In the genomic region with DNA sequence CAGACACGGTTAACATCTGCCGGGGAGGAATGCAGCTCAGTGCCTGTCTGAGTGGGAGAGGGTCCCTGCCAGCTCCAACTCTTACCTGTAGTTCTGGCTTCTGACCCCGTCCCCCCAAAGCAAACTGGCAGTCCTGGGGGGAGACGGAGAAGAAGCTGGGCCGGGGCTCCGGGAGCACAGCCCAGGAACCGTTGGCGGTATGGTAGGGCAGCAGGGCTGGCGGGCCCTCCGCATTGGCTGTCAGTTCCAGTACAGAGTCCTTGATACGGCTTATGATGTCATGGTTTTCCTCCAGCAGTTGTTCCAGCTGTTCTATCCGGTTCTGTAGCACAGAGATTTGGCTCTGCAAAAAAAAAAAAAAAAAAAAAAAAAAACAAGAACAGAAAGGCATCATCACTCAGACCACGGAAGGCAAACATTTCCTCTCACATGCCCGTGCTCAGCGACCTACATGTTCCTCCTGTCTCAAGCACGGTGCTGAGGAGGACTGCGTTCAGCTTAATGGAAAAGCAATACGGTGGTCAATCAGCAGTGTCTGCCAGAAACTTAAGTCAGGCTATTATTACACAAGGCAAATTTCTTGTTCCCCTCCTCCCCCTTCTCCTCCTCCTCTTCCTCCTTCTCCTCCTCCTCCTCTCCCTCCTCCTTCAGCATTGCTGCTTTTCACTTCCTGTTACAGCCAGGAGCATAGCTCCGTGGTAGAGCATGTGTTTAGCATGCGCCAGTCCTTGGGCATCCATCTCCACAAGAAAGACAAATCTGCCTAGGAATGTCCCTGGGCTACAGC, we compare ENCODE assay signal across 9 mouse cellular contexts. TPM values are rescaled to one million over a fixed set of nuclear protein-coding genes. Genes with fewer than 3 reads are reported as not detected.
A peak's percentile ranks its signal among the peaks of the same experiment; 100 is the strongest.
DNase-seq lines count a peak whose midpoint lies in the region; ATAC-seq and TF ChIP-seq lines count a peak whose summit lies in the region.
"Had no signal": no experiment of that assay in that cellular context is flagged by ENCODE, and none has a peak within 500 bp of the region (broad histone marks: within the 10 kb centered on the region; RNA-seq: fewer than 3 reads in every experiment).

No protein-coding gene starts in this region.

- H3K27ac ChIP-seq in MEL (ENCODE audit: control insufficient read depth, low read depth, low read length) = no peak overlapping the region
- no peak overlapping the region for H3K27ac ChIP-seq in midbrain, embryonic 12.5 days (replicated peaks)

- H3K9ac ChIP-seq in MEL (ENCODE audit: control insufficient read depth, low read depth, low read length, poor library complexity, severe bottlenecking) = no peak overlapping the region
- H3K9ac ChIP-seq in midbrain, embryonic 12.5 days (replicated peaks) = no peak overlapping the region

- TF ChIP-seq RAD21 in MEL (IDR thresholded peaks at IDR 0.05; ENCODE audit: low read depth, low read length) = no peak

- peaks cover 0 to 32% of the 10 kb centered on the region in 2 experiments; a peak in 2 of 4 replicates for H3K4me1 ChIP-seq in MEL (ENCODE audit: control insufficient read depth in 1 of 2, insufficient read depth in 2 of 2, low read length in 2 of 2)
- H3K4me1 ChIP-seq in midbrain, embryonic 12.5 days = peaks cover 12% of the 10 kb centered on the region

- no peak for TF ChIP-seq POLR2A in MEL (IDR thresholded peaks at IDR 0.05; ENCODE audit: control insufficient read depth in 1 of 2, insufficient read depth in 1 of 2, low read depth in 1 of 2, low read length in 2 of 2, poor library complexity in 1 of 2)

- TF ChIP-seq EP300 in MEL (IDR thresholded peaks at IDR 0.05; ENCODE audit: low read depth in 1 of 2, low read length in 2 of 2) = no peak

- no peak for ATAC-seq in midbrain, embryonic 12.5 days (ENCODE audit: low FRiP score, low read depth)
- ATAC-seq: Patski had no signal

- peak; percentile 41 to 58 for DNase-seq in heart, adult 18-20 months
- DNase-seq in heart, postnatal 36 days = no peak
- DNase-seq in MEL (ENCODE audit: low read depth, low spot score) = peak; percentile 36
- DNase-seq in heart, postnatal 14 days = peak; percentile 37 to 48
- no peak for DNase-seq in urinary bladder, postnatal 25 days (ENCODE audit: low spot score)
- no peak for DNase-seq in cerebellum, adult 11 months
- no peak for DNase-seq in spleen, adult 12 weeks (ENCODE audit: low spot score)

- no peak overlapping the region for H3K4me3 ChIP-seq in MEL (ENCODE audit: control insufficient read depth in 1 of 2, insufficient read depth in 1 of 2, low read depth in 2 of 2, low read length in 2 of 2)
- no peak overlapping the region for H3K4me3 ChIP-seq in midbrain, embryonic 12.5 days

- H3K4me2 ChIP-seq in midbrain, embryonic 12.5 days (replicated peaks) = 0 out of 2 replicates have a peak overlapping the region, but pooled peaks have one; percentile 2

- no peak for TF ChIP-seq CTCF in MEL (IDR thresholded peaks at IDR 0.05 in 2 of 3, conservative IDR thresholded peaks at IDR 0.05 in 1 of 3; ENCODE audit: control insufficient read depth in 1 of 3, insufficient read depth in 1 of 3, low read depth in 2 of 3, low read length in 3 of 3, poor library complexity in 1 of 3, severe bottlenecking in 1 of 3)

- 88% methylated on average over 20 of the region's 20 CpGs for WGBS in midbrain, embryonic 12.5 days

- intact Hi-C loops in heart, postnatal 36 days (cut with DNase I) = no loop called here
- intact Hi-C loops in heart, postnatal 14 days (cut with DNase I) = no loop called here

- H3K9me3 ChIP-seq in MEL (replicated peaks; ENCODE audit: insufficient read depth, low read length) = no peaks in the 10 kb centered on the region
- no peaks in the 10 kb centered on the region for H3K9me3 ChIP-seq in midbrain, embryonic 12.5 days

- peaks cover 3% of the 10 kb centered on the region; the same call in 1 of the 2 replicates for H3K79me2 ChIP-seq in MEL (ENCODE audit: control insufficient read depth, insufficient read depth, low read length, poor library complexity)

- peaks cover 0 to 15% of the 10 kb centered on the region in 2 experiments; a peak in 2 of 4 replicates for H3K36me3 ChIP-seq in MEL (ENCODE audit: control insufficient read depth in 1 of 2, insufficient read depth in 2 of 2, low read length in 2 of 2)
- H3K36me3 ChIP-seq in midbrain, embryonic 12.5 days = peaks cover 48% of the 10 kb centered on the region

- no peaks in the 10 kb centered on the region for H3K27me3 ChIP-seq in MEL (ENCODE audit: control insufficient read depth in 1 of 2, insufficient read depth in 2 of 2, low read length in 2 of 2)
- H3K27me3 ChIP-seq in midbrain, embryonic 12.5 days = no peaks in the 10 kb centered on the region
- H3K27me3 ChIP-seq: Patski had no signal

TF ChIP-seq in MEL, 35 proteins besides CTCF, POLR2A, EP300 and RAD21:
- TF ChIP-seq MYC (IDR thresholded peaks at IDR 0.05; ENCODE audit: low read depth, low read length) (0 out of 2 replicates have a peak, but pooled peaks have one; percentile 34), TBP (IDR thresholded peaks at IDR 0.05; ENCODE audit: low read depth, low read length) (no peak)

RNA-seq across cellular contexts. Expression of a gene that starts 2.3 kb away (rescaled TPM):
- 10 to 100 TPM; 54.6 to 55.7 TPM for total RNA-seq in heart, adult 18-20 months (2021)
- 10 to 100 TPM; 60.0 to 62.9 TPM for total RNA-seq in heart, postnatal 36 days (2021)
- 17.4 and 19.2 TPM in 2 replicates for total RNA-seq in MEL (2012; rRNA removed)
- polyA plus RNA-seq in MEL (2012; ENCODE audit: insufficient read depth in 1 of 2, insufficient read length in 2 of 2, low read depth in 1 of 2, low replicate concordance in 2 of 2, missing spikeins in 1 of 2) = 10 to 100 TPM in 1 of 2 experiments, not detected in 1; 38.6 TPM
- 10 to 100 TPM; 68.8 to 69.3 TPM for total RNA-seq in heart, postnatal 14 days (2021)
- polyA plus RNA-seq in midbrain, embryonic 12.5 days (2016; fragmentation: Nextera tagmentation; extraction: Ambion mirVana) = 23.1 and 26.0 TPM in 2 replicates

RNA-seq across cellular contexts. Expression of a gene that starts 18.9 kb away (rescaled TPM):
- total RNA-seq in heart, adult 18-20 months (2021) = 10 to 100 TPM in 1 of 2 experiments, 1 to 10 TPM in 1; 9.9 to 11.4 TPM
- total RNA-seq in heart, postnatal 36 days (2021) = 10 to 100 TPM in 1 of 2 experiments, 1 to 10 TPM in 1; 6.9 to 16.0 TPM
- 1.3 and 2.7 TPM in 2 replicates for total RNA-seq in MEL (2012; rRNA removed)
- polyA plus RNA-seq in MEL (2012; ENCODE audit: insufficient read depth in 1 of 2, insufficient read length in 2 of 2, low read depth in 1 of 2, low replicate concordance in 2 of 2, missing spikeins in 1 of 2) = 1 to 10 TPM in 1 of 2 experiments, not detected in 1; 6.6 TPM
- 10 to 100 TPM; 16.7 to 18.2 TPM for total RNA-seq in heart, postnatal 14 days (2021)
- polyA plus RNA-seq in midbrain, embryonic 12.5 days (2016; fragmentation: Nextera tagmentation; extraction: Ambion mirVana) = 7.1 and 11.3 TPM in 2 replicates

RNA-seq across cellular contexts. Expression of a gene that starts 25.9 kb away (rescaled TPM):
- 10 to 100 TPM; 32.4 to 35.5 TPM for total RNA-seq in heart, adult 18-20 months (2021)
- 10 to 100 TPM; 36.1 to 36.4 TPM for total RNA-seq in heart, postnatal 36 days (2021)
- 47.6 and 58.1 TPM in 2 replicates for total RNA-seq in MEL (2012; rRNA removed)
- polyA plus RNA-seq in MEL (2012; ENCODE audit: insufficient read depth in 1 of 2, insufficient read length in 2 of 2, low read depth in 1 of 2, low replicate concordance in 2 of 2, missing spikeins in 1 of 2) = 10 to 100 TPM in 1 of 2 experiments, not detected in 1; 47.1 TPM
- 10 to 100 TPM; 29.7 to 31.3 TPM for total RNA-seq in heart, postnatal 14 days (2021)
- polyA plus RNA-seq in midbrain, embryonic 12.5 days (2016; fragmentation: Nextera tagmentation; extraction: Ambion mirVana) = 24.3 and 24.8 TPM in 2 replicates

RNA-seq across cellular contexts. Expression of a gene that starts 28.0 kb away (rescaled TPM):
- 10 to 100 TPM; 15.8 to 16.0 TPM for total RNA-seq in heart, adult 18-20 months (2021)
- total RNA-seq in heart, postnatal 36 days (2021) = 10 to 100 TPM; 15.5 to 16.9 TPM
- 20.3 and 28.2 TPM in 2 replicates for total RNA-seq in MEL (2012; rRNA removed)
- 10 to 100 TPM in 1 of 2 experiments, not detected in 1; 26.1 TPM for polyA plus RNA-seq in MEL (2012; ENCODE audit: insufficient read depth in 1 of 2, insufficient read length in 2 of 2, low read depth in 1 of 2, low replicate concordance in 2 of 2, missing spikeins in 1 of 2)
- 10 to 100 TPM; 17.9 to 19.2 TPM for total RNA-seq in heart, postnatal 14 days (2021)
- 51.4 and 54.9 TPM in 2 replicates for polyA plus RNA-seq in midbrain, embryonic 12.5 days (2016; fragmentation: Nextera tagmentation; extraction: Ambion mirVana)

RNA-seq across cellular contexts. Expression of a gene that starts 36.4 kb away (rescaled TPM):
- 100 to 1,000 TPM; 103 to 114 TPM for total RNA-seq in heart, adult 18-20 months (2021)
- 100 to 1,000 TPM; 111 to 120 TPM for total RNA-seq in heart, postnatal 36 days (2021)
- total RNA-seq in MEL (2012; rRNA removed) = 11.6 and 13.7 TPM in 2 replicates
- 10 to 100 TPM in 1 of 2 experiments, not detected in 1; 32.3 TPM for polyA plus RNA-seq in MEL (2012; ENCODE audit: insufficient read depth in 1 of 2, insufficient read length in 2 of 2, low read depth in 1 of 2, low replicate concordance in 2 of 2, missing spikeins in 1 of 2)
- total RNA-seq in heart, postnatal 14 days (2021) = 100 to 1,000 TPM; 115 to 127 TPM
- 4.0 and 5.6 TPM in 2 replicates for polyA plus RNA-seq in midbrain, embryonic 12.5 days (2016; fragmentation: Nextera tagmentation; extraction: Ambion mirVana)

Comparison
In these comparisons a context has a peak if more than half of its experiments do, and no peak if none do; other contexts are left out.
1. DNase-seq: peak in heart, adult 18-20 months (2 of 2), MEL (single experiment) and heart, postnatal 14 days (2 of 2); none in heart, postnatal 36 days (0 of 2), urinary bladder, postnatal 25 days (single experiment), cerebellum, adult 11 months (single experiment) and spleen, adult 12 weeks (single experiment).